Mouse (Mus musculus): Measurements from ENCODE around the gene Abr. TPM values are rescaled to one million over a fixed set of nuclear protein-coding genes. Genes with fewer than 3 reads are reported as not detected.

The Abr gene
- polyA plus RNA-seq, 1 experiment from 2014 or later, result 38.3 TPM

DNA sequence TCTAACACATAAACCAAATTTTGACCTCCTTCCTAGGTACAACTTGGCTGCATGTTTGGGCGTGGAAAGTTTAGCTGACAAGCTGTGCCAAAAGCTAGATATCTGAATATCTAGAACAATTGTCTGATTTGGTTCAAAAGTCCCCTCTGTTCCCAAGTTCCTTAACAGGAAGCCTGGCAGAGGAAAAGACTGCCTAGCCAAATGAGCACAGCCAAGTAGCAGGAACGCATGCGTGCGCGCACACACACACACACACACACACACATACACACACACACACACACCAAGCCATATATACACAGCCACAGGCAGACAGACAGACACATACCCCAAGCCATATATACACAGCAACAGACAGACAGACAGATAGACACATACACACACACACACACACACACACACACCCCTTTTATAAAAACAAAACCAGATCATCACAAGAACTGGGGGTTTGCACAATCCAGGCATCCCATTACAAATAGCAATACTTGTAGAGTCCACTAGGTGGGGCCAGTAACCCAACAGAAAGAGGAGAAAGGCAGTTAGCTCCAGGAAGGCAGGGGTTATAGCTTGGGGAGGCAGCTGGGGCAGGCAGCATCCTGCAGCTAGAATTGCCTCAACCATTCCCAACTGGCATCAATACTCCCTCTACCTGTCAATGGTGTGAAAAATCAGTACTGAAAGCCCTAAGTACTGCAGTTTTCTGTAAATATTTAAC lies 115.4 kb downstream of the Abr start:
- Histone ChIP-seq H3K27ac (no peak overlapping the region), H3K9ac (no peak overlapping the region), H3K4me3 (replicated peaks) (no peak overlapping the region), H3K9me3 (no peaks in the 10 kb centered on the region), H3K27me3 (replicated peaks) (no peaks in the 10 kb centered on the region), H3K4me2 (replicated peaks) (no peak overlapping the region), H3K4me1 (replicated peaks) (peaks cover 3% of the 10 kb centered on the region; the same call in 1 of the 2 replicates), H3K36me3 (no peaks in the 10 kb centered on the region)
- 78% methylated on average over 5 of the region's 5 CpGs for WGBS
- ATAC-seq, result peak; percentile 53; the same call in 1 of the 2 replicates

DNA sequence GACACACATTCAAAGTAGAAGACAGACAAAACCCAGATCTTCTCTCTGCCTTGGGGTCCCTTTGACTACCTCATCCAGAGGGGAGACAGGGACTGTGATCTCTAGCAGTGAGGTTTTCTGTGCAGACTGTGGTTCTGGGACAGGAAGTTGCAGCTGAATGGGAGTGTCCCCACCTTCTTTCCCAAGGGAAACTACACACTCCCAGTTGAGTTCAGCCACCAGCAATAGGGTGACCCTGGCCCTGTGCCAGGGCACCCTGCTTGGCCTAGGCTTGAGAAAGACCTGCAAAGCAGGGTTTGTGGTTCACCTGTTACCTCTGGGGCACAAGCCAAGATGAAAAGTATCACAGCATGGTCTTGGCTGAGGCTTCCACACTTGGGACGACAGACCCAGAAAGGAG lies 117.0 kb downstream of the Abr start:
- H3K27ac ChIP-seq, result no peak overlapping the region
- 91% methylated on average over 1 of the region's 1 CpGs for WGBS
- 0 out of 2 replicates have a peak, but pooled peaks have one; percentile 16 for ATAC-seq

GRCm38 (mm10) chr11:76504058-76504457 lies 118.1 kb downstream of the Abr start:
- Histone ChIP-seq H3K4me1 (replicated peaks) (0 out of 2 replicates have a peak, but pooled peaks cover 5% of the 10 kb centered on the region), H3K9me3 (no peaks in the 10 kb centered on the region), H3K27ac (no peak overlapping the region), H3K4me3 (replicated peaks) (no peak overlapping the region), H3K27me3 (replicated peaks) (no peaks in the 10 kb centered on the region), H3K36me3 (no peaks in the 10 kb centered on the region), H3K4me2 (replicated peaks) (no peak overlapping the region), H3K9ac (no peak overlapping the region)
- no peak for ATAC-seq
- WGBS, result 54% methylated on average over 5 of the region's 5 CpGs

More for the DNA sequence above, 117.0 kb downstream of the Abr start:
- Histone ChIP-seq H3K27me3 (replicated peaks) (no peaks in the 10 kb centered on the region), H3K4me2 (replicated peaks) (no peak overlapping the region), H3K4me3 (replicated peaks) (no peak overlapping the region), H3K36me3 (no peaks in the 10 kb centered on the region), H3K9me3 (no peaks in the 10 kb centered on the region), H3K9ac (no peak overlapping the region), H3K4me1 (replicated peaks) (peaks cover 3% of the 10 kb centered on the region; the same call in 1 of the 2 replicates)

GRCm38 (mm10) chr11:76499987-76500386 lies 122.1 kb downstream of the Abr start:
- H3K4me1 ChIP-seq (replicated peaks), result peaks cover 8% of the 10 kb centered on the region
- 31% methylated on average over 1 of the region's 1 CpGs for WGBS
- no peak for ATAC-seq
- H3K4me2 ChIP-seq (replicated peaks), result no peak overlapping the region
- H3K4me3 ChIP-seq (replicated peaks), result no peak overlapping the region
- no peaks in the 10 kb centered on the region for H3K27me3 ChIP-seq (replicated peaks)
- H3K9me3 ChIP-seq, result no peaks in the 10 kb centered on the region
- no peak overlapping the region for H3K9ac ChIP-seq
- no peak overlapping the region for H3K27ac ChIP-seq
- no peaks in the 10 kb centered on the region for H3K36me3 ChIP-seq

DNA sequence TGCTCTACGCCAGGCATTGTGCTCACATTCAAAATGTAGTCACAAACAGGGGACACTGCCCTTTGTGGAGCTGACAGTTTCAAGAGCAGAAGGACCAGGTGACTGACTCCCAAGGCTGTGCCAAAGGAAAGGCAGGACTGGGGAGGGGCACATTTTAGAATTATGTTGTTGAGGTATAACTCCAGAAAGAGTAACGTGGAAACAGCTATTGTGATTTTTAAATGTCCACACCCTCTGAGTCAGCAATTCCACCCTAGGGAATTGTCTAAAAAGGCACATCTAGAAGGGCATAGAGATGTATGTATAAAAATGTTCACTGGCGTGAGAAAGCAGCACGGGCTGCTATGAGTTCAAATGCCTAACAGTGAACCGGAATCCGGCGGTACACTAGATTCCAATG lies 122.5 kb downstream of the Abr start:
- no peaks in the 10 kb centered on the region for H3K36me3 ChIP-seq
- 70% methylated on average over 7 of the region's 7 CpGs for WGBS
- H3K9me3 ChIP-seq, result no peaks in the 10 kb centered on the region
- no peaks in the 10 kb centered on the region for H3K27me3 ChIP-seq (replicated peaks)
- H3K4me2 ChIP-seq (replicated peaks), result no peak overlapping the region
- H3K4me3 ChIP-seq (replicated peaks), result no peak overlapping the region
- H3K27ac ChIP-seq, result no peak overlapping the region
- no peak for ATAC-seq
- peaks cover 8% of the 10 kb centered on the region for H3K4me1 ChIP-seq (replicated peaks)
- H3K9ac ChIP-seq, result no peak overlapping the region

DNA sequence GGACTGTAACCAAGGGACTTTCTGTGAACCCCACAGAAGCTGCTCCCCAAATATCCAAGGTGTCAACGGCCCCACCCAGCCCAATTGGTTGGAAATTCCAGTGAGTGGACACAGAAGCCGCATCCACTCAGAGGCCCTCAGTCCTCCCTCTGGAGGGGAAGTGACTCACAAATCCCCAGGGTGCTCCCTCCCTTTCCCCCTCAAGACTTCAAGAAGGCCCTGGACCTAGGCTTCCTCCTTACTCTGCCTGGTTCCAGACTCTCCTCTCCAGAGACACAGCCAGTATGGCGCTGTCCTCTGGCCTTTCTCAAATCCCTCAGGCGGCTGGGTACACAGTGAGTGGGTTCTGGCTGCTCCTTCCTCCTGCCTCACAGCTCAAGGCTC lies 124.4 kb downstream of the Abr start:
- Histone ChIP-seq H3K4me1 (replicated peaks) (peaks cover 22% of the 10 kb centered on the region), H3K4me3 (replicated peaks) (no peak overlapping the region), H3K36me3 (no peaks in the 10 kb centered on the region), H3K9me3 (no peaks in the 10 kb centered on the region), H3K27ac (no peak overlapping the region), H3K4me2 (replicated peaks) (no peak overlapping the region), H3K9ac (no peak overlapping the region), H3K27me3 (replicated peaks) (no peaks in the 10 kb centered on the region)
- ATAC-seq, result no peak
- WGBS, result 81% methylated on average over 4 of the region's 4 CpGs

- Histone ChIP-seq H3K27ac (no peak overlapping the region), H3K36me3 (no peaks in the 10 kb centered on the region)
- WGBS, result 77% methylated on average over 9 of the region's 9 CpGs
These were observed 124.9 kb downstream of the Abr start for GRCm38 (mm10) chr11:76497066-76497768.

GRCm38 (mm10) chr11:76496086-76496771 lies 125.9 kb downstream of the Abr start:
- no peaks in the 10 kb centered on the region for H3K9me3 ChIP-seq
- peaks cover 35% of the 10 kb centered on the region for H3K4me1 ChIP-seq (replicated peaks)
- H3K27me3 ChIP-seq (replicated peaks), result no peaks in the 10 kb centered on the region
- H3K9ac ChIP-seq, result no peak overlapping the region
- peak overlapping the region; percentile 98; the same call in 1 of the 2 replicates for H3K27ac ChIP-seq
- H3K36me3 ChIP-seq, result no peaks in the 10 kb centered on the region
- 70% methylated on average over 6 of the region's 6 CpGs for WGBS
- no peak overlapping the region for H3K4me3 ChIP-seq (replicated peaks)
- no peak overlapping the region for H3K4me2 ChIP-seq (replicated peaks)
- ATAC-seq, result peak; percentile 44

More at GRCm38 (mm10) chr11:76497066-76497768, 124.9 kb downstream of the Abr start:
- no peaks in the 10 kb centered on the region for H3K27me3 ChIP-seq (replicated peaks)
- H3K9me3 ChIP-seq, result no peaks in the 10 kb centered on the region
- no peak overlapping the region for H3K4me3 ChIP-seq (replicated peaks)
- H3K9ac ChIP-seq, result no peak overlapping the region
- ATAC-seq, result no peak
- H3K4me1 ChIP-seq (replicated peaks), result peaks cover 27% of the 10 kb centered on the region
- H3K4me2 ChIP-seq (replicated peaks), result no peak overlapping the region

- H3K36me3 ChIP-seq, result no peaks in the 10 kb centered on the region
- H3K4me1 ChIP-seq (replicated peaks), result peaks cover 42% of the 10 kb centered on the region
- H3K27ac ChIP-seq, result peak overlapping the region; percentile 98
- H3K4me3 ChIP-seq (replicated peaks), result peak overlapping the region; percentile 75
- peak overlapping the region; percentile 81 for H3K9ac ChIP-seq
- no peaks in the 10 kb centered on the region for H3K27me3 ChIP-seq (replicated peaks)
- H3K4me2 ChIP-seq (replicated peaks), result peak overlapping the region; percentile 78
- H3K9me3 ChIP-seq, result no peaks in the 10 kb centered on the region
- WGBS, result 11% methylated on average over 19 of the region's 19 CpGs
- peak; percentile 59 for ATAC-seq
These were observed 126.7 kb downstream of the Abr start for GRCm38 (mm10) chr11:76495127-76496028.

- H3K4me2 ChIP-seq (replicated peaks), result peak overlapping the region; percentile 78
- ATAC-seq, result peak; percentile 62
- peak overlapping the region; percentile 75 for H3K4me3 ChIP-seq (replicated peaks)
- H3K4me1 ChIP-seq (replicated peaks), result peaks cover 49% of the 10 kb centered on the region
- H3K36me3 ChIP-seq, result no peaks in the 10 kb centered on the region
- under 1% methylated on average over 59 of the region's 67 CpGs for WGBS
- H3K27me3 ChIP-seq (replicated peaks), result no peaks in the 10 kb centered on the region
- peak overlapping the region; percentile 98 for H3K27ac ChIP-seq
- H3K9ac ChIP-seq, result peak overlapping the region; percentile 81
- no peaks in the 10 kb centered on the region for H3K9me3 ChIP-seq
These were observed 127.6 kb downstream of the Abr start for GRCm38 (mm10) chr11:76494360-76495126.

DNA sequence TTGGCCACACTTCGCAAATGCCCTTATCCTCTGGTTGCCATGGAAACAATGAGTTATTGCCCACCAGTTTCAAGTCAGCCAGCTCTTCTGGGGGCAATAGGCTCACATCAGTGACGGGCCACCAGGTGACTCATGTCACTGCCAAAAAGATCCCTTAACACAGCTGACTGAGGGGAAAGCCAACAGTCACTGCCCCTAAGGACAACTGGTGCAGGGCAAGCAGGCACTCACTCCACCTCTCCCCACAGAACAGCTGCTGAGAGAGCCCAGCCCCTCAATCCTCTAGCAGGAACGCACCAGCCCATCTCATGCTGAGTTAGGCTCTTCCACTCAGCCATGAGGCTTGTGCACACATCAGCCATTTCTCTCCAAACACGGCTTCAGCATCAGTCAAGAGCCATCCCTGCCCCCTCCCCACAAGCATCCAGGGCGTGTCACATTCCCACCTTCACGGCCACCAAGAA lies 128.3 kb downstream of the Abr start:
- peak overlapping the region; percentile 75 for H3K4me3 ChIP-seq (replicated peaks)
- ATAC-seq, result 0 out of 2 replicates have a peak, but pooled peaks have one; percentile 11
- peak overlapping the region; percentile 81 for H3K9ac ChIP-seq
- H3K4me1 ChIP-seq (replicated peaks), result peaks cover 49% of the 10 kb centered on the region
- WGBS, result 5% methylated on average over 6 of the region's 6 CpGs
- H3K27me3 ChIP-seq (replicated peaks), result no peaks in the 10 kb centered on the region
- no peaks in the 10 kb centered on the region for H3K9me3 ChIP-seq
- H3K27ac ChIP-seq, result peak overlapping the region; percentile 98
- no peaks in the 10 kb centered on the region for H3K36me3 ChIP-seq
- H3K4me2 ChIP-seq (replicated peaks), result peak overlapping the region; percentile 78
